Mouse (Mus musculus): ENCODE measurements around the gene C3.

DNA sequence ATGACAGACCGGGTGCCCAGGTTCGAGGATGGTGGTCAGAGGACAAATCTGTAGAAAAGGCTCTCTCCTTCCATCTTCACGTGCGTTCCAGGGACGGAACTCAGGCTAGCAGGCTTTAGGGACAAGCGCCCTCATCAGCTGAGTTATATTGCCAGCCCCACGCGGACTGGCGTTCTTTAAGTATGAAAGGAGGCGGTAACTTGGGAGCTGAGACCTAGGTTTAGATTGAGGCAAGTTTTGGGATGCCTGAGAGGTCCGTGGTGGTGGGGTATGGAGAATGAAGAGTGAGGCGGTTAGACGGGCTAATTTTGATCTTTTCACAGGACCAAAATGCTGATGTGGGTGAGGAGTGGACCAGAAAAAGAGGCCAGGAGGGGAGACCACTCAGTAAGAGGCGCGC is 46.8 kb upstream of the C3 start:
- TF ChIP-seq CTCF (IDR thresholded peaks at IDR 0.05; ENCODE audit: low read depth), result no peak; the same call in 1 of the 2 replicates
- no peak for TF ChIP-seq EP300 (optimal IDR thresholded peaks at IDR 0.05)

All from stomach, postnatal 0 days (tissue).